Mouse (Mus musculus): ENCODE results near the gene Coro2a.
A peak's percentile ranks its signal among the peaks of the same experiment; 100 is the strongest.
"Not testable (repeated sequence)": the region's sequence is repeated elsewhere in the genome, so short reads cannot be mapped to it uniquely, and the experiment has no call there.

Coro2a gene

GRCm38 (mm10) chr4:46582024-46582423, 20.0 kb downstream of the Coro2a start:
- not testable (repeated sequence) for DNase-seq

GRCm38 (mm10) chr4:46581577-46581976, 20.4 kb downstream of the Coro2a start:
- not testable (repeated sequence) for DNase-seq

- DNase-seq, result not testable (repeated sequence)
Observed at GRCm38 (mm10) chr4:46580799-46581243, 21.2 kb downstream of the Coro2a start.

GRCm38 (mm10) chr4:46578796-46579346, 23.1 kb downstream of the Coro2a start:
- not testable (repeated sequence) for DNase-seq

- DNase-seq, result no peak
Observed at GRCm38 (mm10) chr4:46578228-46578627, 23.8 kb downstream of the Coro2a start.

GRCm38 (mm10) chr4:46575509-46576284, 26.3 kb downstream of the Coro2a start:
- DNase-seq, result not testable (repeated sequence)

GRCm38 (mm10) chr4:46574841-46575240, 27.2 kb downstream of the Coro2a start:
- peak in 1 of 2 experiments; percentile 17 for DNase-seq

GRCm38 (mm10) chr4:46574024-46574753, 27.8 kb downstream of the Coro2a start:
- DNase-seq, result peak in 1 of 2 experiments; percentile 15

- DNase-seq, result peak in 1 of 2 experiments; percentile 12
Observed at GRCm38 (mm10) chr4:46572616-46573015, 29.4 kb downstream of the Coro2a start.

- no peak for DNase-seq
Observed at GRCm38 (mm10) chr4:46571744-46572143, 30.3 kb downstream of the Coro2a start.

GRCm38 (mm10) chr4:46569671-46570070, 32.3 kb downstream of the Coro2a start:
- no peak for DNase-seq

- no peak for DNase-seq
Observed at GRCm38 (mm10) chr4:46568169-46568568, 33.8 kb downstream of the Coro2a start.

- no peak for DNase-seq
Observed at GRCm38 (mm10) chr4:46566931-46567671, 34.9 kb downstream of the Coro2a start.

GRCm38 (mm10) chr4:46565393-46565955, 36.5 kb downstream of the Coro2a start:
- no peak for DNase-seq

- DNase-seq, result no peak
Observed at GRCm38 (mm10) chr4:46564247-46564646, 37.8 kb downstream of the Coro2a start.

- DNase-seq, result peak; percentile 68 to 75
Observed at GRCm38 (mm10) chr4:46563847-46564246, 38.2 kb downstream of the Coro2a start.

- no peak for DNase-seq
Observed at GRCm38 (mm10) chr4:46562841-46563240, 39.2 kb downstream of the Coro2a start.

- DNase-seq, result no peak
Observed at GRCm38 (mm10) chr4:46562037-46562436, 40.0 kb downstream of the Coro2a start.

- no peak for DNase-seq
Observed at GRCm38 (mm10) chr4:46560069-46560705, 41.8 kb downstream of the Coro2a start.

- no peak for DNase-seq
Observed at GRCm38 (mm10) chr4:46558672-46559667, 43.0 kb downstream of the Coro2a start.

- DNase-seq, result no peak
Observed at GRCm38 (mm10) chr4:46556933-46557332, 45.1 kb downstream of the Coro2a start.

All from lung, postnatal 4 days (tissue).